Mouse (Mus musculus) ES-E14 (cell line): ENCODE results near the gene Ahdc1. TPM values are rescaled to one million over a fixed set of nuclear protein-coding genes. Genes with fewer than 3 reads are reported as not detected.

Experiments used
- DNase-seq: peaks from one replicate; pipeline ENCODE4 v3.0.0-alpha.2; 2013; ENCODE audit warnings: low read depth, low spot score
- H3K27ac ChIP-seq: 2 replicates; pipeline ENCODE4 v1.5.1; 2012; ENCODE audit warnings: low read depth, mild to moderate bottlenecking, low read length, moderate library complexity, mixed read lengths; ENCODE audit not compliant: poor library complexity, insufficient read depth, severe bottlenecking
- H3K36me3 ChIP-seq: 2 replicates; pipeline ENCODE4 v1.6.1; 2012; ENCODE audit warnings: mild to moderate bottlenecking, low read length, moderate library complexity, mixed read lengths; ENCODE audit not compliant: control insufficient read depth, poor library complexity, insufficient read depth, severe bottlenecking
- H3K4me1 ChIP-seq, 2 experiments: fragments of 150-350 bp in 1 of 2; sonication (generic) in 1 of 2; 2 replicates each; pipeline ENCODE4 v1.6.1; 2012; ENCODE audit warnings: low read length in 2 of 2, mild to moderate bottlenecking in 1 of 2, mixed read lengths in 1 of 2; ENCODE audit not compliant: control insufficient read depth in 2 of 2, insufficient read depth in 2 of 2, poor library complexity in 1 of 2
- H3K4me3 ChIP-seq, 2 experiments: fragments of 150-350 bp in 1 of 2; sonication (generic) in 1 of 2; 2 replicates each; pipeline ENCODE4 v1.5.1; 2012; ENCODE audit warnings: low read length in 2 of 2, low read depth in 1 of 2, mild to moderate bottlenecking in 1 of 2, mixed read lengths in 1 of 2; ENCODE audit not compliant: insufficient read depth in 1 of 2, poor library complexity in 1 of 2, severe bottlenecking in 1 of 2
- H3K9ac ChIP-seq: 2 replicates; pipeline ENCODE4 v1.6.1; 2012; ENCODE audit warnings: low read depth, mild to moderate bottlenecking, low read length, mixed read lengths; ENCODE audit not compliant: poor library complexity, insufficient read depth, severe bottlenecking
- H3K9me3 ChIP-seq: fragments of 150-350 bp; sonication (generic); 2 replicates; pipeline ENCODE4 v1.6.1; 2012; ENCODE audit warnings: low read depth, mild to moderate bottlenecking, low read length; ENCODE audit not compliant: control insufficient read depth, insufficient read depth
- CHD2 ChIP-seq: IDR thresholded peaks from 2 replicates; pipeline ENCODE4 v1.6.1; 2014; ENCODE audit warnings: mild to moderate bottlenecking, low read depth, low read length, inconsistent platforms
- HCFC1 ChIP-seq: IDR thresholded peaks from 2 replicates; pipeline ENCODE4 v1.6.1; 2012; ENCODE audit warnings: low read length, inconsistent platforms, borderline replicate concordance; ENCODE audit not compliant: insufficient read depth
- MAFK ChIP-seq: IDR thresholded peaks from 2 replicates; pipeline ENCODE4 v1.6.1; 2014; ENCODE audit warnings: mild to moderate bottlenecking, low read depth, low read length, inconsistent platforms; ENCODE audit not compliant: insufficient read depth
- ZC3H11A ChIP-seq: IDR thresholded peaks from 2 replicates; pipeline ENCODE4 v1.6.1; 2012; ENCODE audit warnings: low read depth, mild to moderate bottlenecking, inconsistent platforms, low read length, borderline replicate concordance
- ZNF384 ChIP-seq: IDR thresholded peaks from 2 replicates; pipeline ENCODE4 v1.6.1; 2012; ENCODE audit warnings: low read depth, low read length, inconsistent platforms
- in situ Hi-C, 2 experiments: fragments of 600-800 bp; cut with MboI; formaldehyde crosslinking; loops; one replicate each; pipeline ENCODE4 v1.15.1; 2025; ENCODE audit warnings: low sequenced_read_pairs in 2 of 2, inconsistent platforms in 1 of 2; ENCODE audit not compliant: unreplicated experiment in 2 of 2
- total RNA-seq: library from RNA; depleted of rRNA; stranded (reverse); fragments of 300-350 nt; gene quantifications from 2 replicates; pipeline ENCODE4 v1.2.3, GENCODE M21; 2012

Gene Ahdc1
- total RNA-seq, 1 experiment = 61.8 TPM

DNA sequence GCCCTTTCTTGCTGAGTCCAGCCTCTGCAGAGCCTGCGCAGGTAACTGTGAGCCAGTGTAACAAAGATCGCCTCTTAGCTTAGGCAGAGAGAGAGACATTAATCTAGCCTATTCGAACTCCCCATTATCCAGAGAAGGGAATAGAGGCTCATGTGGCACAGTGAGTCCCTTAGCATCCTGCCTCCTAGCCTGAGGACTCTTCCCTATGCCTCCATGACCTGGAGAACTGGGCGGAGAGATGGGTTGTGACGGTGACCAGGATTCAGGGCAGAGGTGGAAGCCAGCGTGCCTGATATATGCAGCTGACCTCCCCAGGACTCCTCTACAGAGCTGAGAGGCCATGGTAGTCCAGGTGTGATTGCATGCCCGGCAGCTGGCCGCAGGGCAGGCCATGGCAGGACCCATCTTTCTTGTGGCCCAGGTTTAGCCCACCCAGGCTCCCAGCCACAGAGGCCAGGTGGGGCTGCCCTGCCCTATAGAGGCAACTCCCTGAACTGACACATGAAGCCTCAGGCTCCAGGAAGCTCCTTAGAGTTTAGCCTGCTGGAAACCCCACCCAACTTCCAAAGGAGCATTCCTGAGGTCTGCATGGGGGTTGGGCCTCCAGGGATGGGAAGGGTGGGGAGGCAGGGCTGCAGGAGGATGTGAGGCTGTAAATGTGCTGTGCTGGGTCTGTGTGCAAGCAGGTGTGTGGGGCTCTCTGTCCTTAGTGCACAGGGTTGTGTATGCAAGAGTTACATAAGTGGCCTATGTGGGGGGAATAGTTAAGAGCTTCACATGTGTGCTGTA lies 44.3 kb downstream of the Ahdc1 start:
- in situ Hi-C loops = no loop called here
- Histone ChIP-seq H3K4me3 (peak overlapping the region; percentile 39 to 46; a peak in 3 of 4 replicates), H3K27ac (peak overlapping the region; percentile 87), H3K36me3 (peaks cover 60% of the 10 kb centered on the region), H3K9ac (peak overlapping the region; percentile 27; the same call in 1 of the 2 replicates), H3K4me1 (peaks cover 20 to 44% of the 10 kb centered on the region in 2 experiments), H3K9me3 (no peaks in the 10 kb centered on the region)
- peak; percentile 94 for DNase-seq
- no peak for TF ChIP-seq ZNF384
- TF ChIP-seq CHD2 = no peak
- TF ChIP-seq ZC3H11A = no peak
- TF ChIP-seq MAFK = no peak
- TF ChIP-seq HCFC1 = no peak

DNA sequence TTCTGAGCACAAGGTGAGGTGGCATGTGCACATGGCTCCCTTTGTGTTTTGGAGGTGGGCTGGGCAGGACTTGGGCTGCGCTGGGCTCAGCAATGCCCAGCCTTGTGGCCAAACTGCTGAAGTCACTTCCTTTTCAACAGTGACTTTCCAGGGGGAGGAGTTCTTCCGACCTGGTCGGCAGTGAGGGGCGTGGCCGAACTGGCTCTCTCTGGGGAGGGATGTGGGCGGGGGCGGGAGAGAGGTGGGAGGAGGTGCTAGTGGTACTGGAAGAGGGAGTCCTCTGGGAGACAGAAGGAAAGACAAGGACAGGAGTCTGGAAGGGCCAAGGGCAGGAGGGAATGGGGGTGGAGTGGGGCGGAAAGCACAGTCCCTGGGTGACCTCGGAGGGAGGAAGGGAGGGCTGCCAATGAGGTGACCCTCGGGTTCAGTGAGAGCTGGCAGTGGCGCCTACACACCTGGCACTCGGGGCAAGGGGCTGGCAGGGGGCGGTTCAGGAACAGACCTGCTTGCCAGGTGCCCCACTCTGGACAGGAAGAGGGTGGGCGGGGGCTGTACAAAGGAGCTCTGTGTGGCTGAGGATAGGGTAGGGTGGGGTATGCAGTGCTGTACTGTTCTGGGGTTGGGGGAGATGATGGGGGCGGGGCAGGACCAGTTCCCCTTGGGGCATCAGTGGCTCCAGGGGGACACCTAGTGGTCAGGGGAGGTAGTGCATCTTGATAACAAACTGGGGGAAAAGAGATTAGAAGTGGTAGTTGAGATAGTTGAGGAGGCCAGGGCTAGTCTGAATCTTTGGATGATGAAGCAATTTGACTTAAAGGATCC lies 45.2 kb downstream of the Ahdc1 start:
- peak; percentile 91 for DNase-seq
- Histone ChIP-seq H3K36me3 (peaks cover 60% of the 10 kb centered on the region), H3K9ac (peak overlapping the region; percentile 57), H3K4me1 (peaks cover 22 to 37% of the 10 kb centered on the region in 2 experiments), H3K4me3 (peak overlapping the region; percentile 56 to 68), H3K27ac (peak overlapping the region; percentile 87), H3K9me3 (no peaks in the 10 kb centered on the region)
- no peak for TF ChIP-seq MAFK
- no peak for TF ChIP-seq ZNF384
- 0 out of 2 replicates have a peak, but pooled peaks have one; percentile 2 for TF ChIP-seq ZC3H11A
- in situ Hi-C loops = no loop called here

DNA sequence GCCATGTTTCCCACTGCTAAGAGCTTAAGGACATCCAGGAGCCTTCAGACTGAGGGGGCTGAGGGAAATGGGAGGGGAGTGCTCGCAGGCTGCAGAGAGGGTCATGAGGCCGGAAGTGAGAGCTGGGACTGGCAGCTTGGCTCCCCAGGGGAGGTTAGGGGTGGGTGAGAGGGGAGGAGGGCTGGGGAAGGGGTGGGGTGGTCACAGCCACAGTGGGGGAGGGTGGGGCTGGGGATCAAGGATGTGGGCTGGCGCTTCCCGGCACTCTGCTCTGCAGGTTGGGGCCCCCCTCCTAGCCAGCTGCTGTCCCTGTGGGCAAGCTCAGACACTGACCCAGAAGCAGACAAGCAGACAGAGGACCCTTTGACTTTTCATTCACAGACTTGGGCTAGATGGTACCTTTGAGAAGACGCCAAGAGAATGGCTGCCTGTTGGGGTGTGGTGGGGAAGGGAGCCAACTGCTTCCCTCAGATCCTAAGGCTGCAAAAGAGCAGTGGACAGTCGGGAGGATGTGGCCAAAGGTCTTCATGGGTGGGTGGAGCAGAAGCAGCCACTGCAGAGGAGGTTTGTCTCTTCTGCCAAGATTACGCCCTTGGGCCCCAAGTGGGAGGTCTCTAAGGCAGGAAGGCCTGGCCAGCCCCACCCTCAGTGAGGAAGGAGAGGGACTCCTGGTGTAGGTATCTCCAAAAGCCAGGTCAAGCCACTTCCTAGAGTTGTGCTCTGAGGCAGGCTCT lies 46.5 kb downstream of the Ahdc1 start:
- Histone ChIP-seq H3K4me3 (no peak overlapping the region; a peak in 1 of 4 replicates), H3K36me3 (peaks cover 67% of the 10 kb centered on the region), H3K9me3 (no peaks in the 10 kb centered on the region), H3K9ac (peak overlapping the region; percentile 2; the same call in 1 of the 2 replicates), H3K27ac (peak overlapping the region; percentile 65), H3K4me1 (peaks cover 16 to 29% of the 10 kb centered on the region in 2 experiments)
- DNase-seq = no peak
- in situ Hi-C loops = no loop called here
- TF ChIP-seq ZNF384 = no peak
- TF ChIP-seq CHD2 = no peak
- TF ChIP-seq ZC3H11A = no peak
- TF ChIP-seq HCFC1 = no peak
- no peak for TF ChIP-seq MAFK

DNA sequence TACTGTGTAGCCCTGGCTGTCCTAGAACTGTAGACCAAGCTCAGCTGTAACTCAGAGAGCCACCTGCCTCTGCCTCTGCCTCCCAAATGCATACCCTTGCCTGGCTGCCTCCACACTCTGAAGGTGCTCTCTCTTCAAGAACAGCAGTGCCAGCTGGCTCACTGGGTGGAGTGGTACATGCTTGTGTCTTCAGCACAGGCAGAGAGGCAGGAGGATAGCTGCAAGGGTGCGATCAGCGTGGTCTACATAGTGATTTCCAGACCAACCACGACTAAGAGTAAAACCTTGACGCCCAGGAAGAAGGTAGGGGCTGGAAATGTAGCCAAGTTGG lies 47.0 kb downstream of the Ahdc1 start:
- H3K27ac ChIP-seq = peak overlapping the region; percentile 65; the same call in 1 of the 2 replicates
- no peak overlapping the region for H3K4me3 ChIP-seq
- in situ Hi-C loops = no loop called here
- H3K9ac ChIP-seq = no peak overlapping the region
- H3K36me3 ChIP-seq = peaks cover 67% of the 10 kb centered on the region
- TF ChIP-seq HCFC1 (no peak), CHD2 (no peak), MAFK (no peak), ZC3H11A (no peak), ZNF384 (no peak)
- H3K4me1 ChIP-seq = peaks cover 15 to 27% of the 10 kb centered on the region in 2 experiments
- no peaks in the 10 kb centered on the region for H3K9me3 ChIP-seq
- DNase-seq = no peak
